Mouse (Mus musculus) thymus, adult 2 months (tissue): ENCODE measurements around the gene Morn5.

Experiments
- CTCF ChIP-seq: fragments of 200-500 bp; IDR thresholded peaks from 2 replicates; pipeline ENCODE4 v1.5.1; 2012; ENCODE audit warnings: mild to moderate bottlenecking, control low read depth, low read length, moderate library complexity, borderline replicate concordance; ENCODE audit not compliant: control insufficient read depth, poor library complexity, insufficient read depth; ENCODE audit errors: extremely low read depth
- POLR2A ChIP-seq: fragments of 200-500 bp; IDR thresholded peaks from 2 replicates; pipeline ENCODE4 v1.6.1; 2012; ENCODE audit warnings: mild to moderate bottlenecking, low read length, control low read depth, moderate library complexity; ENCODE audit not compliant: control insufficient read depth, poor library complexity, insufficient read depth; ENCODE audit errors: extremely low read depth

DNA sequence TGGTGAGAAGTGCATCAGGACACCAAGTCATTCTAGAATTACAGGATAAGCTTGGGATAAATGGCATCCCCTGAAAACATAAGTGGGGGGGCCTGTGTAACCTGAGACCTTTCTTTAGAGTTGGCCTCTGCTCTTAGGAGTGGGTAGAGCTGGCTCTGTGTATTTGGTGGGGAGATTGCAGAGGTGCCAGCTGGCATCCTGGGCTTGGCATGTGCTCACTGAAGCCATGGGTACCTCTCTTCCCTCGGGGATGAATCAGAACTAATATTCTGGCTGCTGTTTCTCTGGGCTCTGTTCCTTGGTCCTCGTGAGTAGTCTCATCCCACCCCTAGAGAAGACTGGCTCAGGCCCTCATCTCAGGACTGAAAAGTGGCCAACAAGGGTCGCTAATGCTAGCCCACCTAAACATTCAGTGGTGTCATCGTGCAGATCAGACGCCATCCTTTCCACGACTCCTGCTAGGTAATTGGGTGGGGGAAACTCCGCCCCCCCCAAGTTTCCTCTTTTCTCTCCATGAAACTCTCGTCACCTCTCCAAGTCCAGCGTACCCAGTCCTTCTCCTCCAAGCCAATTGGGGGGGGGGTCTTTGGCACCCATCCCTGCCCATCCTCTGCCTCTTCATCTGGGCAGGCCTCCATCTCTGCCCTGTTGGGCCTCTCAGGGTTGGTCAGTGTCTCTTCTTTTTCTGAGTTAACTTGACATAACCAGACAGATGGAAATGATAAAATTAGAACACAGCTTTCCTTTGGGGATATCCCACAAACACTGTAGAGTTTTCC, 33.7 kb downstream of the Morn5 start:
- no peak for TF ChIP-seq CTCF
- TF ChIP-seq POLR2A, result no peak
